Mouse (Mus musculus) left cerebral cortex, adult 2 months (tissue): ENCODE measurements at regions not wholly inside any gene's neighbourhood (a gene's known extent, or its start where the extent isn't known, plus 50 kb on each side); places are given as distances from the start of the nearest gene placed in this dataset.

Experiments
- DNase-seq, 2 experiments: peaks; one replicate each; pipeline ENCODE4 v3.0.0; 2021 to 2022; ENCODE audit warnings: low spot score in 2 of 2, mixed read lengths in 1 of 2; ENCODE audit errors: extremely low spot score in 1 of 2
- H3K27ac ChIP-seq: fragments of 200-600 bp; 2 replicates; pipeline ENCODE4 v1.8.1; 2022
- H3K4me3 ChIP-seq: fragments of 200-600 bp; 2 replicates; pipeline ENCODE4 v1.8.1; 2022
- CTCF ChIP-seq: fragments of 200-600 bp; IDR thresholded peaks from 2 replicates; pipeline ENCODE4 v1.8.1; 2022; ENCODE audit warnings: antibody characterized with exemption, mild to moderate bottlenecking, moderate library complexity
- intact Hi-C: fragments of 180-260 bp; cut with DNase I; formaldehyde crosslinking; loops from one replicate; pipeline ENCODE4 v1.15.1; 2025

- intact Hi-C loops = loop anchor here (2.0 kb wide), 1 partner anchor 146 kb away; no protein-coding TSS in a partner anchor
Observed at GRCm38 (mm10) chr14:89034390-89034789, 563.2 kb upstream of the Pcdh20 start.

GRCm38 (mm10) chr14:89011440-89011839 lies 540.2 kb upstream of the Pcdh20 start:
- Histone ChIP-seq H3K4me3 (no peak overlapping the region), H3K27ac (no peak overlapping the region)
- no peak for TF ChIP-seq CTCF
- intact Hi-C loops = no loop called here
- DNase-seq = no peak

More at GRCm38 (mm10) chr14:89034390-89034789, 563.2 kb upstream of the Pcdh20 start:
- peak; percentile 64 for TF ChIP-seq CTCF
- DNase-seq = no peak
- H3K27ac ChIP-seq = no peak overlapping the region
- H3K4me3 ChIP-seq = no peak overlapping the region

DNA sequence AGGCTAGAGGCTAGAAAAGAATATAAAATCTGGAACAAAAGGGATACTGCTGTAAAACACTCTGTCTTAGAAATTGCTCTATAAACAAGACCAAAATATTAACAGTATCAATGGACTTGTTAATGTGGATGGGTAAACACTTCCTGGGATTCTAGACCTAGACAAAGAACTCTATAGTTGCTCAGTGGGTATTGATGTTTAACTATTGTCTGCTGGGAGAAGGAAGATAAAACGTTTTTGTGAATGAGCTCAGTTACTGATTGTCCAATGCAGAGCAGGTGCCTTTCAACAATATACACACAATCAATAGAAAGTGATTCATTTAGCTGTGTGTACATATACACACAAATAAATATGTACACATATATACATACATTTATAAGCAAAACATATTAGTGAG lies 538.5 kb upstream of the Pcdh20 start:
- DNase-seq = no peak
- Histone ChIP-seq H3K27ac (no peak overlapping the region), H3K4me3 (no peak overlapping the region)
- TF ChIP-seq CTCF = no peak
- intact Hi-C loops = no loop called here

DNA sequence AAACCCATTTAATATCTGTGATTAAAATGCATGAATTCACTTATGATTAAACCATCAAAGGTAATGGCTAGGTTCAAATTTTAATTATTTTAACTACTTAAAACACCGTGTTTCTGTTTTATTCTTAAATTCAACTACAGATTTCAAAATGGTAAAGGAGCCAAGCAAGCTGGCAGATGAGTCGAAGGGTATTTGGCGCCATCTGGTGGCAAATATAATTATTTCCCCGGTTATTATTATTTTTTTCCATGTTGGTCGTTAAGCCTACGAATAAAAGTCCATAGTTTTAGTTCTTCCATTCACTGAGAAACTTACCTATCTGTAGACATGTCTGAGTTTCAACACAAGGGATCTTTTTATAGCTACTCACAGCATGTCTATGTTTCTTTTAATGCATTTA lies 510.7 kb upstream of the Pcdh20 start:
- intact Hi-C loops = loop anchor here (2.0 to 10.0 kb wide), 4 partner anchors 511 to 1517 kb away; partner anchors contain the start of gene Pcdh20
- peak; percentile 67 for TF ChIP-seq CTCF
- no peak for DNase-seq
- no peak overlapping the region for H3K27ac ChIP-seq
- no peak overlapping the region for H3K4me3 ChIP-seq

DNA sequence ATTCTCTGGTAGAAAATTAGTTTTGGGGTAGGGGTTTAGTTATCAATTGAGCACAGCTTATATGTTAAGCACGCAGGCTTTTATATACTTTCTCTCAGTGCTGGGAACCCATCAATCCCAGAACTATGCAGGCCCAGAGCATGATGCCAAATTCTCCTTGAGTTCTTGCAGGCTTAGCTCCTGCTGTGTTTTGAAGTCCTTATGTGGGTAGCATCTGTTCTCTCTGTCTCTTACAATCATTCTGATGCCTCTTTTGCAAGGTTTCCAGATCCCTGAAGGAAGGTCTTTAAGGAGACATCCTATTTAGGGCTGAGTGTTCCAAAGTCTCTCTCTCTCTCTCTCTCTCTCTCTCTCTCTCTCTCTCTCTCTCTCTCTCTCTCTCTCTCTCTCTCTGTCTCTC lies 504.8 kb upstream of the Pcdh20 start:
- DNase-seq = no peak
- intact Hi-C loops = loop anchor here (10.0 kb wide), 1 partner anchor 1231 kb away; no protein-coding TSS in a partner anchor
- Histone ChIP-seq H3K27ac (no peak overlapping the region), H3K4me3 (no peak overlapping the region)
- no peak for TF ChIP-seq CTCF

DNA sequence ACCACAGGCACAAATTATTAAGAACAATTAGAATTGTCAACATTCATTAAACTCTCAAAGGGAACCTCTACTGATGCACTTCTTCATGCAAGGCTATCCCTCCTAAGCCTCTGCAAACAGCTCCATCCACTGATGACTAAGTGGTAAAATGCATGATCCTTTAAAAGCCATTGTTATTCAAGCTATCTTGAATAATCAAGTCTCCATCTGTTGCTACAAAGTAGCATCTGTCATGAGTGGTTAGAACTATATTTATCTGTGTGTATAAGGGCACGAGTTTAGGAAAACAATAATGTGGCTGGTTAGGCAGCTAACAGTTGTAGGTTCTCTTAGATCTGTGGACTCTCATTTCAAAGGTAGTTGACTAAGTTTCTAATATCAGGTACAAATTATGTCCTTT lies 463.4 kb upstream of the Pcdh20 start:
- intact Hi-C loops = no loop called here
- no peak overlapping the region for H3K27ac ChIP-seq
- DNase-seq = no peak
- no peak overlapping the region for H3K4me3 ChIP-seq
- no peak for TF ChIP-seq CTCF
